Mouse (Mus musculus): ENCODE measurements around the gene B4galt3. TPM values are rescaled to one million over a fixed set of nuclear protein-coding genes. Genes with fewer than 3 reads are reported as not detected.
A peak's percentile ranks its signal among the peaks of the same experiment; 100 is the strongest.

The B4galt3 gene
- total RNA-seq, 2 experiments from 2014 or later: 59.8 to 61.3 TPM

GRCm38 (mm10) chr1:171257781-171258180 lies 12.3 kb upstream of the B4galt3 start:
- DNase-seq (ENCODE audit: low spot score in 2 of 2): no peak
- intact Hi-C loops (cut with DNase I): loop anchor here (10.0 kb wide), 1 partner anchor 143 kb away; the partner anchor contains the start of gene Cfap126

GRCm38 (mm10) chr1:171258921-171259320 lies 11.2 kb upstream of the B4galt3 start:
- DNase-seq (ENCODE audit: low spot score in 2 of 2): no peak
- intact Hi-C loops (cut with DNase I): loop anchor here (10.0 kb wide), 1 partner anchor 144 kb away; the partner anchor contains the start of gene Cfap126

- intact Hi-C loops (cut with DNase I): no loop called here
- no peak for DNase-seq (ENCODE audit: low spot score in 2 of 2)
Observed at GRCm38 (mm10) chr1:171260316-171260715, 9.8 kb upstream of the B4galt3 start.

- intact Hi-C loops (cut with DNase I): no loop called here
- DNase-seq (ENCODE audit: low spot score in 2 of 2): peak; percentile 85 to 93
Observed at GRCm38 (mm10) chr1:171262594-171263130, 7.5 kb upstream of the B4galt3 start.

GRCm38 (mm10) chr1:171263185-171263611 lies 6.9 kb upstream of the B4galt3 start:
- intact Hi-C loops (cut with DNase I): no loop called here
- peak; percentile 53 to 88 for DNase-seq (ENCODE audit: low spot score in 2 of 2)

- intact Hi-C loops (cut with DNase I): no loop called here
- DNase-seq (ENCODE audit: low spot score in 2 of 2): no peak
Observed at GRCm38 (mm10) chr1:171263666-171264461, 6.3 kb upstream of the B4galt3 start.

GRCm38 (mm10) chr1:171265971-171266744 lies 4.0 kb upstream of the B4galt3 start:
- intact Hi-C loops (cut with DNase I): no loop called here
- DNase-seq (ENCODE audit: low spot score in 2 of 2): peak in 1 of 2 experiments; percentile 62

- no peak for DNase-seq (ENCODE audit: low spot score in 2 of 2)
- intact Hi-C loops (cut with DNase I): no loop called here
Observed at GRCm38 (mm10) chr1:171268341-171268740, 1.8 kb upstream of the B4galt3 start.

- intact Hi-C loops (cut with DNase I): no loop called here
- no peak for DNase-seq (ENCODE audit: low spot score in 2 of 2)
Observed at GRCm38 (mm10) chr1:171270573-171270900, 409 bp downstream of the B4galt3 start.

GRCm38 (mm10) chr1:171271196-171271595 lies 1.1 kb downstream of the B4galt3 start:
- DNase-seq (ENCODE audit: low spot score in 2 of 2): no peak
- intact Hi-C loops (cut with DNase I): no loop called here

- no peak for DNase-seq (ENCODE audit: low spot score in 2 of 2)
- intact Hi-C loops (cut with DNase I): no loop called here
Observed at GRCm38 (mm10) chr1:171271622-171272021, 1.5 kb downstream of the B4galt3 start.

- intact Hi-C loops (cut with DNase I): no loop called here
- no peak for DNase-seq (ENCODE audit: low spot score in 2 of 2)
Observed at GRCm38 (mm10) chr1:171272086-171272485, 2.0 kb downstream of the B4galt3 start.

GRCm38 (mm10) chr1:171274171-171274570 lies 4.0 kb downstream of the B4galt3 start:
- intact Hi-C loops (cut with DNase I): no loop called here
- DNase-seq (ENCODE audit: low spot score in 2 of 2): no peak

GRCm38 (mm10) chr1:171275144-171275734 lies 5.1 kb downstream of the B4galt3 start:
- intact Hi-C loops (cut with DNase I): no loop called here
- no peak for DNase-seq (ENCODE audit: low spot score in 2 of 2)

- intact Hi-C loops (cut with DNase I): no loop called here
- no peak for DNase-seq (ENCODE audit: low spot score in 2 of 2)
Observed at GRCm38 (mm10) chr1:171276110-171276748, 6.1 kb downstream of the B4galt3 start.

GRCm38 (mm10) chr1:171277736-171278135 lies 7.6 kb downstream of the B4galt3 start:
- DNase-seq (ENCODE audit: low spot score in 2 of 2): no peak
- intact Hi-C loops (cut with DNase I): no loop called here

GRCm38 (mm10) chr1:171278436-171278835 lies 8.3 kb downstream of the B4galt3 start:
- intact Hi-C loops (cut with DNase I): no loop called here
- DNase-seq (ENCODE audit: low spot score in 2 of 2): no peak

- intact Hi-C loops (cut with DNase I): no loop called here
- no peak for DNase-seq (ENCODE audit: low spot score in 2 of 2)
Observed at GRCm38 (mm10) chr1:171279012-171279705, 9.0 kb downstream of the B4galt3 start.

GRCm38 (mm10) chr1:171279721-171280120 lies 9.6 kb downstream of the B4galt3 start:
- intact Hi-C loops (cut with DNase I): no loop called here
- DNase-seq (ENCODE audit: low spot score in 2 of 2): no peak
